Mouse (Mus musculus) cerebellum, adult 2 months (tissue): Measurements from ENCODE around the gene Fam43b. TPM values are rescaled to one million over a fixed set of nuclear protein-coding genes. Genes with fewer than 3 reads are reported as not detected.

Experiments used
- DNase-seq, 2 experiments: peaks; one replicate each; pipeline ENCODE4 v3.0.0; 2021
- H3K27ac ChIP-seq: fragments of 200-500 bp; 2 replicates; pipeline ENCODE4 v1.5.1; 2012; ENCODE audit warnings: low read length, control low read depth, inconsistent platforms; ENCODE audit not compliant: insufficient read depth
- H3K27me3 ChIP-seq: fragments of 200-500 bp; 2 replicates; pipeline ENCODE4 v1.6.1; 2012; ENCODE audit warnings: inconsistent platforms, mild to moderate bottlenecking, low read length, moderate library complexity; ENCODE audit not compliant: control insufficient read depth, insufficient read depth
- H3K4me1 ChIP-seq: fragments of 200-500 bp; 2 replicates; pipeline ENCODE4 v1.6.1; 2011; ENCODE audit warnings: low read length; ENCODE audit not compliant: control insufficient read depth, insufficient read depth
- H3K4me3 ChIP-seq: fragments of 200-500 bp; replicated peaks from 2 replicates; pipeline ENCODE3; 2011; ENCODE audit warnings: mild to moderate bottlenecking, low read depth, low read length, control low read depth; ENCODE audit not compliant: insufficient read depth
- CTCF ChIP-seq: fragments of 200-500 bp; IDR thresholded peaks from 2 replicates; pipeline ENCODE4 v1.5.1; 2011; ENCODE audit warnings: low read depth, mild to moderate bottlenecking, control low read depth, low read length, moderate library complexity, borderline replicate concordance; ENCODE audit not compliant: insufficient read depth
- POLR2A ChIP-seq: fragments of 200-500 bp; IDR thresholded peaks from 2 replicates; pipeline ENCODE4 v1.6.1; 2011; ENCODE audit warnings: low read length, control low read depth, borderline replicate concordance; ENCODE audit not compliant: insufficient read depth
- WGBS: fragments of 180-500 bp; shearing (Covaris S2); methylation state at CpG from one replicate; pipeline ENCODE4 v1.1.7; 2018; 5-methylcytosine and 5-hydroxymethylcytosine counted together
- polyA plus RNA-seq: library from polyadenylated mRNA; depleted of rRNA; stranded (reverse); fragments of >200 nt; gene quantifications from 2 replicates; pipeline ENCODE4 v1.2.3, GENCODE M21; 2012

Fam43b gene
- polyA plus RNA-seq, 1 experiment, result 15.0 TPM

DNA sequence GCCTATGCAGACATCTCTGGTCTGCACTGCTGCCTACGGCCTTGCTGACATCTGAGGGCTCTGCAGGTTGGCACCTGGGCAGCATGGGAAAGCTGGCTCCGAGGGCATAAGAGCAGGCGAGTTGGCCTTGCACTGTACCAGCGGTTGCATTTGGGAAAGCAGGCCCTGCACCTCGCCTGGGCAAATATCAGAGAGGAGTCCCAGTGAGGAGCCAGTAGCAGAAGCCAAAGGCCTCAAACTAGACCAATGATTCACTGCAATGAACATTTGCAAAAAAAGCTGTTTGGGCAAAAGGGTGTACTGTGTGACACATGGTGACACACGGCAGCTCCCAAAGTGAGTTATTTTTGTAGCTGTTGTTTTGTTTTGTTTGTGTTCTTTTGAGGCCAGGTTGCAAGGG lies 28.7 kb upstream of the Fam43b start:
- Histone ChIP-seq H3K27ac (no peak overlapping the region), H3K4me3 (no peak overlapping the region), H3K27me3 (no peaks in the 10 kb centered on the region), H3K4me1 (no peaks in the 10 kb centered on the region)
- 83% methylated on average over 6 of the region's 6 CpGs for WGBS
- TF ChIP-seq POLR2A (no peak), CTCF (no peak)
- no peak for DNase-seq

DNA sequence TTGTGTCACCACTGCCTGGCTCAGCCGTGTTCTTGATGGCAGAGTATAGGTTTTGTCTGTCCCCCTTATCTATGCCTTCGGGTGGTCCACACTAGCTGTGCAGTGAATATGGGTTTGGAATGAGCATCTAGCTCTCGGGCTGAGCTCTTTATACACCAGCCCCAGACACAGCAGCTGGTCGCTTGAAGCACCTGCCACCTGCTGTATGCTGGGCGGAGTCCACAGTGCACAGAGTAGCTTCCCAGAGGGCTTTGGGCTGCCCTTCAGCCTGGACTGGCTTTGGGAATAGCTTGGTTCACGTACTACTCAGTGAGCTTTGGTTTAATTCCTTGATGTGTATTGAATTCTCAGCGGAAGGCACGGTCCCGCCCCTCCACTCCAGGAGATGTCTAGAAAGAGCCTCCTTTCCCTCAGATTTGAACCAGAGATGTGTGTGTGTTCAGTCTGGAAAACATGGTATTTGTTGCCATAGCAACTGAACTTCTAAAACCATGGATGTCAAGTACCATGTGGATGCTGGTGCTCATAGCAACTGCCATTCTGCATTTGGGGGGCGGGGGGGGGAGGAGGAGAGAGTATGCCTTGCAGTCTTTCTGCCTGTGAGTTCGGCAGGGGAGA lies 22.1 kb upstream of the Fam43b start:
- TF ChIP-seq POLR2A (no peak), CTCF (no peak)
- DNase-seq, result no peak
- Histone ChIP-seq H3K4me3 (no peak overlapping the region), H3K27me3 (no peaks in the 10 kb centered on the region), H3K27ac (no peak overlapping the region), H3K4me1 (no peaks in the 10 kb centered on the region)
- WGBS, result 35% methylated on average over 11 of the region's 11 CpGs

DNA sequence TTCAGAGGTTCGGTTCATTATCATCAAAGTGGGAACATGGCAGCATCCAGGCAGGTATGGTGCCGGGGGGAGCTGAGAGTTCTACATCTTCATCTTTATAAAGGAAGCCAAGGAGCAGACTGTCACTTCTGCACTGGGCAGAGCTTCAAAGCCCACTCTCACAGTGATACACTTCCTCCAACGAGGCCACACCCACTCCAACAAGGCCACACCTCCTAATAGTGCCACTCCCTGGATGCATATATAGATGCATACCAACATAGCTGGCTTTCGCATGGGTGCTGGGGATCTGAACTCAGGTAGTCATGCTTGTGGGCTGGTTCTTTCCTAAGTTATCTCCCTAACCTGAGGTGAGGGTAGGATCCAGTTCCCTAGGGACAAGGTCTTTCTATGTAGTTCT lies 21.6 kb upstream of the Fam43b start:
- Histone ChIP-seq H3K4me3 (no peak overlapping the region), H3K27ac (no peak overlapping the region), H3K27me3 (no peaks in the 10 kb centered on the region), H3K4me1 (no peaks in the 10 kb centered on the region)
- WGBS, result 79% methylated on average over 4 of the region's 4 CpGs
- DNase-seq, result no peak
- no peak for TF ChIP-seq CTCF
- TF ChIP-seq POLR2A, result no peak

GRCm38 (mm10) chr4:138416414-138416813 lies 20.1 kb upstream of the Fam43b start:
- Histone ChIP-seq H3K4me1 (no peaks in the 10 kb centered on the region), H3K27ac (no peak overlapping the region), H3K4me3 (no peak overlapping the region), H3K27me3 (no peaks in the 10 kb centered on the region)
- 50% methylated on average over 5 of the region's 5 CpGs for WGBS
- DNase-seq, result no peak
- TF ChIP-seq CTCF (no peak), POLR2A (no peak)

DNA sequence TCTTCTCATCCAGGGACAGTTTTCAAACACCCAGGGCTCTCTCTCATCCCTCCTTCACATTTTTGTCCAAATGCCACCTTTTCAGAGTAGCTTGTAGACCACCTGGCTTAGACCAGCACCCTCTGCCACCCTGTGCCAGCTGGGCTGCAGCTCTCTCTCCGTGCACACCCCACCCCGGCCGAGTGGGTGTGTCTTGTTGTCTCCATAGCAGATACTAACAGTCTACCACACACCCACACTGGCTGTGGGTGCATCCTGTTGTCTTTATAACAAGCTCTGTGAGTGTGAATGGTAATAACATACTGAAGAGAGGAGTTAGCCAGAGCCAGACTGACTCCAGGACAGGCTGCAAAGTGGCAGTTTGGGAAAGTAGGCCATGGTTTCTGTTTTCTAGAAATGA lies 19.7 kb upstream of the Fam43b start:
- no peak for TF ChIP-seq CTCF
- TF ChIP-seq POLR2A, result no peak
- H3K4me1 ChIP-seq, result no peaks in the 10 kb centered on the region
- H3K27me3 ChIP-seq, result no peaks in the 10 kb centered on the region
- DNase-seq, result no peak
- H3K4me3 ChIP-seq, result no peak overlapping the region
- 55% methylated on average over 3 of the region's 3 CpGs for WGBS
- H3K27ac ChIP-seq, result no peak overlapping the region

GRCm38 (mm10) chr4:138414725-138415124 lies 18.4 kb upstream of the Fam43b start:
- Histone ChIP-seq H3K4me1 (no peaks in the 10 kb centered on the region), H3K4me3 (no peak overlapping the region), H3K27me3 (no peaks in the 10 kb centered on the region), H3K27ac (no peak overlapping the region)
- WGBS, result 25% methylated on average over 6 of the region's 6 CpGs
- no peak for DNase-seq
- TF ChIP-seq POLR2A (no peak), CTCF (no peak)

- H3K27ac ChIP-seq, result no peak overlapping the region
- H3K4me3 ChIP-seq, result no peak overlapping the region
- no peak for DNase-seq
- 58% methylated on average over 7 of the region's 7 CpGs for WGBS
- no peaks in the 10 kb centered on the region for H3K4me1 ChIP-seq
- TF ChIP-seq POLR2A (no peak), CTCF (no peak)
- no peaks in the 10 kb centered on the region for H3K27me3 ChIP-seq
These were observed 15.3 kb upstream of the Fam43b start for GRCm38 (mm10) chr4:138411504-138412121.

DNA sequence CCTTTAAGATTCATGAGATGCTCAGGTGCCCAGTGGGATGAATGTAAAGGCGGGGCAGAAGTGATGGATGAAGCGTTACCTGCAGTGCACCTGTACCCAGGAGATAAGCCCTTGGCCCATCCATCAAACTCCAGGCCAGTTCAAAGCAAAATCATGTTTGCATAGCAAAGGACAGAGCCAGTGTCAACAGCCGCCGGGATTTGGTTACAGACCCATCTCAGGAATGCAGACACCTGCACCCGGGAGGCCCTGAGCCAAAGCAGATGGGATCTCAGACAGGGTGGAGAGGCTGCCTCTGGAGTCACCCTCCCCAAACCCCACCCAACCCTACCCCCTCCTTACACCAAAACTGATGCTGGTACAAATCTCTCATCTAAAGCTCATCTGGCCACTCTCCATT lies 14.7 kb upstream of the Fam43b start:
- Histone ChIP-seq H3K4me1 (no peaks in the 10 kb centered on the region), H3K4me3 (no peak overlapping the region), H3K27me3 (no peaks in the 10 kb centered on the region), H3K27ac (no peak overlapping the region)
- TF ChIP-seq CTCF (no peak), POLR2A (no peak)
- WGBS, result 22% methylated on average over 5 of the region's 5 CpGs
- DNase-seq, result no peak
